8 mouse cellular contexts compared by ENCODE assay signal in the genomic region with DNA sequence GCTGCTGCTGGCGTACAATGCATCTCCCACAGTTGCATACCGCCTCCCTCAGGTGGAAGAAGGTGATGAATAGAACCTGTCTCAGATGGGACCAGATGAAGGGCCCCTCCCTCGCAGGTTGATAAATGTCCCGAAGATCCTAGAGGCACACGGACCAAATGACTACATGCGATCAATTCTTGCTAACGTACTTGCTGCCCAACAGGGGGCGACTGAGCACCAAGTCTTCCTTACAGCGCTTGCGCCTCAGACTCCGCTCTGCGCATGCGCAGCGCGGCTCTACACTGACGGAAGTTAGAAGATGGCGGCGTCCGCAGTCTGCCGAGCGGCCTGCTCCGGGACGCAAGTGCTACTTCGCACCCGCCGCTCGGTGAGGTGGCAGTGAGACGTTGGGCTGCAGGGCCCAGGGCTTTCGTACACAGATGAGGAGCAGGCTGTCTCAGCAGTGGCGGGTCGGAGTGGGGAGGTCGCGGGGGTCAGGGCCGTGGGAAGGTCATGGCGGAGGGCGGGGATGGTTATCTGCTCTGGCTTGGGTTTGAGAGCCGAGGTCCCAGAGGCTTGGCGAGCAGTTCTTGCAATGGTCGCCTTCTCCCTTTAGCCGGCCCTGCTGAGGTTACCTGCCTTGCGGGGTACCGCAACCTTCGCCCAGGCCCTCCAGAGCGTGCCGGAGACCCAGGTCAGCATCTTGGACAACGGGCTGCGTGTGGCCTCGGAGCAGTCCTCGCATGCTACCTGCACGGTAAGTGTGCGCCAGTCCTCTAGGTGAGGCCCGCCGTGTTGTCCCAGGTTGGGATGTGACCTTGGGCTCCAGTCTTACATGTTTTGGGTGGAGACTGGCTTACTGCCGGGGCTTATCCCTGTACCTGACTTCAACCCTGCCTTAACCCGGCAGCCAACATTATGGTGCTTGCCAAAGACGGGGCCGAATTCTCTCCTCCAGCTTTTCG. TPM values are rescaled to one million over a fixed set of nuclear protein-coding genes. Genes with fewer than 3 reads are reported as not detected.
DNase-seq lines count a peak whose midpoint lies in the region; ATAC-seq and TF ChIP-seq lines count a peak whose summit lies in the region.

A gene (plus strand): TSS at position 216 of the 947 bp plus-strand sequence.

- intact Hi-C loops in gastrocnemius, adult 2 months (cut with DNase I), result loop anchor here (1.0 to 5.0 kb wide), 4 partner anchors 51 to 184 kb away; a partner anchor contains a TSS
- intact Hi-C loops in left cerebral cortex, adult 2 months (cut with DNase I), result loop anchor here (5.0 kb wide), 1 partner anchor 184 kb away; no protein-coding TSS in a partner anchor

- H3K36me3 ChIP-seq in hindbrain, postnatal 0 days (ENCODE audit: insufficient read depth, low read length), result peaks cover 21% of the 10 kb centered on the region

- no peaks in the 10 kb centered on the region for H3K9me3 ChIP-seq in hindbrain, postnatal 0 days (ENCODE audit: low read length)

- WGBS in hindbrain, postnatal 0 days, result under 1% methylated on average over 58 of the region's 58 CpGs

- H3K27ac ChIP-seq in gastrocnemius, adult 2 months, result peak within 1 kb of the TSS; percentile 96
- peak within 1 kb of the TSS; percentile 78 for H3K27ac ChIP-seq in hindbrain, postnatal 0 days
- peak within 1 kb of the TSS; percentile 95 for H3K27ac ChIP-seq in left cerebral cortex, adult 2 months

- ATAC-seq in common myeloid progenitor, adult 5-6 weeks (replicated peaks; ENCODE audit: low read depth, poor library complexity, severe bottlenecking), result peak; percentile 97
- ATAC-seq in hindbrain, postnatal 0 days, result peak; percentile 93
- ATAC-seq in megakaryocyte, adult 5-6 weeks (ENCODE audit: poor library complexity, severe bottlenecking), result peak; percentile 96

- no peaks in the 10 kb centered on the region for H3K27me3 ChIP-seq in hindbrain, postnatal 0 days (ENCODE audit: insufficient read depth, low read length)

- peak within 1 kb of the TSS; percentile 73 for H3K4me2 ChIP-seq in hindbrain, postnatal 0 days (ENCODE audit: low read depth, low read length)

- peaks cover 4% of the 10 kb centered on the region; the same call in 1 of the 2 replicates for H3K4me1 ChIP-seq in hindbrain, postnatal 0 days (ENCODE audit: insufficient read depth, low read length)

- peak within 1 kb of the TSS; percentile 85 for H3K4me3 ChIP-seq in gastrocnemius, adult 2 months
- peak within 1 kb of the TSS; percentile 71 for H3K4me3 ChIP-seq in hindbrain, postnatal 0 days (ENCODE audit: low read length)
- peak within 1 kb of the TSS; percentile 55 for H3K4me3 ChIP-seq in left cerebral cortex, adult 2 months

- DNase-seq in ZHBTc4 (ENCODE audit: low read depth, low spot score), result peak; percentile 100
- peak; percentile 96 for DNase-seq in gastrocnemius, adult 2 months
- peak; percentile 100 for DNase-seq in hindbrain, postnatal 0 days (ENCODE audit: low spot score)
- peak; percentile 95 for DNase-seq in left cerebral cortex, adult 2 months (ENCODE audit: extremely low spot score in 1 of 2, low spot score in 2 of 2)
- DNase-seq in right cerebral cortex, adult 2 months (ENCODE audit: low spot score in 2 of 2), result peak; percentile 94 to 96
- DNase-seq in urinary bladder, postnatal 14 days (ENCODE audit: low spot score), result peak; percentile 97

- TF ChIP-seq CTCF in gastrocnemius, adult 2 months (IDR thresholded peaks at IDR 0.05), result peak; percentile 97
- TF ChIP-seq CTCF in hindbrain, postnatal 0 days (IDR thresholded peaks at IDR 0.05; ENCODE audit: low read depth), result peak; percentile 95
- TF ChIP-seq CTCF in left cerebral cortex, adult 2 months (IDR thresholded peaks at IDR 0.05), result peak; percentile 97

- peak within 1 kb of the TSS; percentile 70 for H3K9ac ChIP-seq in hindbrain, postnatal 0 days (replicated peaks; ENCODE audit: low read length)

RNA-seq across cellular contexts. Expression of the gene that starts here (rescaled TPM):
- 173 and 182 TPM in 2 replicates for total RNA-seq in common myeloid progenitor, adult 5-6 weeks (2017)
- total RNA-seq in gastrocnemius, adult 2 months (2021), result 1,000 to 10,000 TPM in 1 of 2 experiments, 100 to 1,000 TPM in 1; 834 to 1,182 TPM
- total RNA-seq in hindbrain, postnatal 0 days (2014; rRNA removed), result 459 and 483 TPM in 2 replicates
- polyA plus RNA-seq in hindbrain, postnatal 0 days (2015; fragmentation: Nextera tagmentation; extraction: Ambion mirVana), result 568 and 592 TPM in 2 replicates
- total RNA-seq in left cerebral cortex, adult 2 months (2021), result 100 to 1,000 TPM; 358 to 364 TPM
- 81.6 and 86.0 TPM in 2 replicates for total RNA-seq in megakaryocyte, adult 5-6 weeks (2015)
- 155 and 187 TPM in 2 replicates for total RNA-seq in megakaryocyte, adult 5-6 weeks (2017)

Comparison
In these comparisons a context has a peak if more than half of its experiments do, and no peak if none do; other contexts are left out.
1. Peak in every context shown above with its lines: DNase-seq, ATAC-seq, H3K4me3 ChIP-seq and H3K27ac ChIP-seq.